Mouse (Mus musculus): Measurements from ENCODE around the gene Bod1. TPM values are rescaled to one million over a fixed set of nuclear protein-coding genes. Genes with fewer than 3 reads are reported as not detected.

The Bod1 gene
- polyA plus RNA-seq, 2 experiments, result 12.2 to 12.9 TPM

DNA sequence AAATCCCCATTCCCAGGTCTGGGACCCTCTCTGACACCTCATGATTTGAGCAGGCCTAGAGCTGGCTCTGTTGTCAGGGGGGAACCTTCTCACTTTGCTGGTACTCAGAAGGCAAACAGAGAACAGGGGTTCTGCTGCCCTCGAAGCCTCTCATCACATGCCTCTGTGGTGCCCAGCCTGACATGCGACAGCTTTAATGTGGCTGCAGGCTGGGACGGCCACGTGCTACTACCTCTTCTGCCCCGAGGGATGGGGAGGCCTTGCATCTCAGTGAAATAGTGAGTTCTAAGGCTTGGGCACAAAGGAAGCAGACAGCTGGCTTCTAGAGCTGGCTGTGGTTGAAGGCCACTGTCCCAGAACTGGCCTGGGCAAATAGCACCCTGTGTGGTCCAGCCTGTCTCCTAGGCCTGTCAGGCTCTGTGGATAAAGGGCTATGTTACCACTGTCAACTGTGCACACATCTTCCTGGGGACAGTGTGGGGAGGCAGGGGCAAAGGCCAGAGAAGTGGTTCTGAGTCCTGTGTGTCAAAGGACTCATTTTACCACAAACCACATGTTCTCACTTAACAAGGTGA lies 8.7 kb downstream of the Bod1 start:
- ATAC-seq (ENCODE audit: insufficient read depth), result no peak
- no peaks in the 10 kb centered on the region for H3K27me3 ChIP-seq (ENCODE audit: control insufficient read depth, insufficient read depth, low read length)
- 66% methylated on average over 5 of the region's 5 CpGs for WGBS (ENCODE audit: insufficient replicate concordance)
- DNase-seq (ENCODE audit: low read depth in 3 of 3, low spot score in 3 of 3), result no peak
- no peak for TF ChIP-seq EP300 (IDR thresholded peaks at IDR 0.05; ENCODE audit: low read depth)
- H3K4me1 ChIP-seq (replicated peaks; ENCODE audit: control insufficient read depth in 2 of 2, insufficient read depth in 2 of 2, low read length in 1 of 2), result no peaks in the 10 kb centered on the region
- no peak overlapping the region for H3K27ac ChIP-seq
- no peak overlapping the region for H3K4me2 ChIP-seq (ENCODE audit: low read depth)
- no peak overlapping the region for H3K9ac ChIP-seq (replicated peaks)
- no peak overlapping the region for H3K4me3 ChIP-seq (ENCODE audit: insufficient read depth in 1 of 2, low read depth in 2 of 2, low read length in 2 of 2)
- H3K9me3 ChIP-seq (ENCODE audit: control insufficient read depth, low read length), result no peaks in the 10 kb centered on the region
- peaks cover 5% of the 10 kb centered on the region for H3K36me3 ChIP-seq (replicated peaks; ENCODE audit: control insufficient read depth, insufficient read depth, low read depth)

DNA sequence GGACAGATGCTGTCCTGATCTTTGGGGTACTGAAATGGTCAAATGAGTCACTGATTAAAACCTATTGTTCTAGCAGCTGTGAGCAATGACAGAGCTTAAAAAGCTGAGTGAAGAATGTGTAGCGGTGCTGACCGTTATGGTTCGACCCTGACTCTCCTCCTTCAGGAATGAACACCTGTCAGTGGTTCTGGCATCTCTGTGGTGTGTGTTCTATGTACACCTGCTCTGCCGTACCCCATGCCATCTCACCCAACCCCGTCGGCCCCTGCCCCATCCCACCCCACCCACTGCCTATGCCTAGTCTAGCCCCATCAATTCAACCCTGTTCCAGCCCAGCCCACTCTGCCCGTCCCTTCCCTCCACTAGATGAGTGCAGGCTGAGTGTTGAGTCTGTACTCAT lies 9.5 kb downstream of the Bod1 start:
- Histone ChIP-seq H3K4me1 (replicated peaks; ENCODE audit: control insufficient read depth in 2 of 2, insufficient read depth in 2 of 2, low read length in 1 of 2) (no peaks in the 10 kb centered on the region), H3K27ac (no peak overlapping the region), H3K9me3 (ENCODE audit: control insufficient read depth, low read length) (no peaks in the 10 kb centered on the region), H3K4me3 (ENCODE audit: insufficient read depth in 1 of 2, low read depth in 2 of 2, low read length in 2 of 2) (no peak overlapping the region), H3K9ac (replicated peaks) (no peak overlapping the region), H3K36me3 (replicated peaks; ENCODE audit: control insufficient read depth, insufficient read depth, low read depth) (peaks cover 5% of the 10 kb centered on the region), H3K27me3 (ENCODE audit: control insufficient read depth, insufficient read depth, low read length) (no peaks in the 10 kb centered on the region), H3K4me2 (ENCODE audit: low read depth) (no peak overlapping the region)
- 73% methylated on average over 7 of the region's 7 CpGs for WGBS (ENCODE audit: insufficient replicate concordance)
- no peak for TF ChIP-seq EP300 (IDR thresholded peaks at IDR 0.05; ENCODE audit: low read depth)
- no peak for TF ChIP-seq CTCF (IDR thresholded peaks at IDR 0.05; ENCODE audit: low read depth)
- no peak for DNase-seq (ENCODE audit: low read depth in 3 of 3, low spot score in 3 of 3)
- no peak for ATAC-seq (ENCODE audit: insufficient read depth)

DNA sequence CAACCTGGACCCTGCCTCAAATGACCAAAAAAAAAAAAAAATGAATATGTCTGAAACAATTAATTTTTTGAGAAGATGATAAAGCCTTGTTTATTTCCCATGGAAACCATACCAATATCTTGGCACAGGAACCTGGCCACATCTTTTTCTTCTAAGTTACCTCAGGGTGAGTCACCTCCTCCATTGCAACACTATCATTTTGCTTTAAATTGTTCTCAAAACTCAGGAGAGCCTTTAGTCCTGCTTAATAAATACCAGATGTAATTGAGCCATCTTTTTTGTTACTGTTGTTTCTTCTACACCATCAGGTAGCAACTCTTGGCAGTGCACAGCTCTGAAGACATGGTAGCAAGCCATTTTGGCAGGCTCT lies 13.9 kb downstream of the Bod1 start:
- H3K4me1 ChIP-seq (replicated peaks; ENCODE audit: control insufficient read depth in 2 of 2, insufficient read depth in 2 of 2, low read length in 1 of 2), result no peaks in the 10 kb centered on the region
- DNase-seq (ENCODE audit: low read depth in 3 of 3, low spot score in 3 of 3) (no peak), ATAC-seq (ENCODE audit: insufficient read depth) (no peak)
- no peak overlapping the region for H3K27ac ChIP-seq
- TF ChIP-seq CTCF (IDR thresholded peaks at IDR 0.05; ENCODE audit: low read depth) (no peak), EP300 (IDR thresholded peaks at IDR 0.05; ENCODE audit: low read depth) (no peak)
- no peaks in the 10 kb centered on the region for H3K9me3 ChIP-seq (ENCODE audit: control insufficient read depth, low read length)
- H3K36me3 ChIP-seq (replicated peaks; ENCODE audit: control insufficient read depth, insufficient read depth, low read depth), result no peaks in the 10 kb centered on the region
- H3K4me3 ChIP-seq (ENCODE audit: insufficient read depth in 1 of 2, low read depth in 2 of 2, low read length in 2 of 2), result no peak overlapping the region
- H3K27me3 ChIP-seq (ENCODE audit: control insufficient read depth, insufficient read depth, low read length), result no peaks in the 10 kb centered on the region
- no peak overlapping the region for H3K4me2 ChIP-seq (ENCODE audit: low read depth)
- no peak overlapping the region for H3K9ac ChIP-seq (replicated peaks)

DNA sequence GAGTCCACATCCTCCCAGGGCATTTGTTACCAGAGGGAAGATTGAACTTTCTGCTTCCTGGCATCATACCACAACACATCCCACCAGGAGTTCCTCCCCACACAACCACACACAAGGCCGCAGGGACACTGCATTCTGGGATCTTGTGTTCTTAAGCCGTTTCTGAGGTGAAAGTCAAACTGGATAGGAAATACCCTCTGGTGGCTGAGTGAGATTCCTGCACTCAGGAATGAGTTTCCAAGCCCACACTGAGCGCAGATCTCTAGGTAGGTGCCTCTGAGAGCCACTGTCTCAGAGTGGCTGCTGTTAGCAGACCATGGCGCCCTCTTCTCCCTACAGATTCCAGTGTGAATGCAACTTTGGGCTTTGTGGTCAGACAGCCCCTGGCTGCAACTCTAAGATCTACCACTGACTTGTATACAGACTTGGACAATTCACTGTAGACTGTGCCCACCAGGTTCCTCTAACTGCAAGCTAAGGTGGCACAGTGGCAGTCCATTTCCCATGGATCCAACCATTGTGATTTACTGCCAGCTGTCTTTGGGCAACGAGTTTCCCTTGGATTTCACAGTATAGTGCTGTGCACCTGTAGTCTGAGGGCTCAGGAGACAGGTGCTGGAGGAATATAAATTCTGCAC lies 14.4 kb downstream of the Bod1 start:
- Histone ChIP-seq H3K36me3 (replicated peaks; ENCODE audit: control insufficient read depth, insufficient read depth, low read depth) (no peaks in the 10 kb centered on the region), H3K27me3 (ENCODE audit: control insufficient read depth, insufficient read depth, low read length) (no peaks in the 10 kb centered on the region), H3K9ac (replicated peaks) (no peak overlapping the region), H3K4me1 (replicated peaks; ENCODE audit: control insufficient read depth in 2 of 2, insufficient read depth in 2 of 2, low read length in 1 of 2) (no peaks in the 10 kb centered on the region), H3K4me3 (ENCODE audit: insufficient read depth in 1 of 2, low read depth in 2 of 2, low read length in 2 of 2) (no peak overlapping the region), H3K27ac (no peak overlapping the region), H3K4me2 (ENCODE audit: low read depth) (no peak overlapping the region), H3K9me3 (ENCODE audit: control insufficient read depth, low read length) (no peaks in the 10 kb centered on the region)
- TF ChIP-seq EP300 (IDR thresholded peaks at IDR 0.05; ENCODE audit: low read depth), result no peak
- TF ChIP-seq CTCF (IDR thresholded peaks at IDR 0.05; ENCODE audit: low read depth), result no peak
- 54% methylated on average over 5 of the region's 5 CpGs for WGBS (ENCODE audit: insufficient replicate concordance)
- DNase-seq (ENCODE audit: low read depth in 3 of 3, low spot score in 3 of 3), result no peak
- ATAC-seq (ENCODE audit: insufficient read depth), result no peak

DNA sequence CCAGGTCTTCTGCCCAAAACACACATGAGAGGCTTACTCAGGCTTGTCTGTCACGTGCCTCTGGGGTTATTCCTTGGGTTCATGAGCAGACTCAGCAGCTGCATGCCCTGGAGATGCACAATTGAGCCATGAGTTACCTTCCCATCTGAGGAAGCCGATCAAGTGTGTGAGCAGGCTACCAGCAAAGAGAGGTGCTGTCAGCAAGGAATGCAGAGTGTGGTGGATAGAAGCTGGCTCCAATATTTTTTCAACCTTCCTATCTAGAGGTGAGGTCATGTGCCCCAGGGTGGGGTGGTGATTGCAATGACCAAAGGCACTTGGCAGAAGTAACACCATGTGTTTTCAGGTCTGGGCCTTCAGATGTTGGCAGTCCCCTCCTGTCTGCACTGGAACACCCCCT lies 22.2 kb downstream of the Bod1 start:
- 36% methylated on average over 2 of the region's 2 CpGs for WGBS (ENCODE audit: insufficient replicate concordance)
- H3K36me3 ChIP-seq (replicated peaks; ENCODE audit: control insufficient read depth, insufficient read depth, low read depth), result no peaks in the 10 kb centered on the region
- no peaks in the 10 kb centered on the region for H3K4me1 ChIP-seq (replicated peaks; ENCODE audit: control insufficient read depth in 2 of 2, insufficient read depth in 2 of 2, low read length in 1 of 2)
- H3K27me3 ChIP-seq (ENCODE audit: control insufficient read depth, insufficient read depth, low read length), result no peaks in the 10 kb centered on the region
- no peak for ATAC-seq (ENCODE audit: insufficient read depth)
- H3K9me3 ChIP-seq (ENCODE audit: control insufficient read depth, low read length), result no peaks in the 10 kb centered on the region
- no peak overlapping the region for H3K4me2 ChIP-seq (ENCODE audit: low read depth)
- no peak overlapping the region for H3K27ac ChIP-seq
- DNase-seq (ENCODE audit: low read depth in 3 of 3, low spot score in 3 of 3), result no peak
- TF ChIP-seq EP300 (IDR thresholded peaks at IDR 0.05; ENCODE audit: low read depth) (no peak), CTCF (IDR thresholded peaks at IDR 0.05; ENCODE audit: low read depth) (no peak)
- H3K9ac ChIP-seq (replicated peaks), result no peak overlapping the region
- H3K4me3 ChIP-seq (ENCODE audit: insufficient read depth in 1 of 2, low read depth in 2 of 2, low read length in 2 of 2), result no peak overlapping the region

Data from liver, embryonic 14.5 days (tissue).